Mouse (Mus musculus) lung, postnatal 4 days (tissue): ENCODE data around the gene Tifab.
"Not testable (repeated sequence)": the region's sequence is repeated elsewhere in the genome, so short reads cannot be mapped to it uniquely, and the experiment has no call there.

ENCODE experiments used
- DNase-seq, 2 experiments: peaks; one replicate each; pipeline ENCODE4 v3.0.0; 2021

Tifab gene

DNA sequence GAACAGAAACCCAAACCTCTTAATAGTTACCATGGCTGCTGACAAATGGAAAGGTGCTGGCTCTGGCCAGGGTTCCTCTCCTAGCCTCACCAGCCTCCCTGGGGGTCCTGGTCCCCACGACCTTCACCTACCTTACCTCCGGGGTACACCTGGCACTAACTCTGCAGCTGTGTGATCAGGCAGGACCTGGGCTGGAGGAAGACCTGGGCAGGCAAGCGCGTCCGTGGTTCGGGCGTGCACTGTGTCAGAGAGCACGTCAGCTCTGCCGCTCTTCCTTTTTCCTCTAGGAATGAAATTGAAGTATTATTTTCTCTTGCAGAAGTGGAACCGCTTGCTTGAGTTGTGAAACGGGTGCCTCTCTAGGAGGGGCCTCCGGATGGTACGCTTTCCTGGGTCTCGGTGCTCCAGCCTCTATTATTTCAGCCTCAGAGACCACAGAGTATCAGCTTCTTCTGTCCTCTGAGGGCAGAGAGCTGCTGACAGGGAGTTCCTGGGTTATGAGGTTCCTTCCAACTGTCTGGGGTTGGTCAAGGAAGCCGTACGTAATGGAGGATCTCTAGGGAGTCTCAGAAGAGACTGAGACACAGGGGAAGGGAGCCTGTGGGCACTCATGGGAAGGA lies at the start of gene Tifab:
TSS of gene Tifab (minus strand) at position 470 of the 620 bp plus-strand sequence.
- DNase-seq, result peak; percentile 41 to 50

DNA sequence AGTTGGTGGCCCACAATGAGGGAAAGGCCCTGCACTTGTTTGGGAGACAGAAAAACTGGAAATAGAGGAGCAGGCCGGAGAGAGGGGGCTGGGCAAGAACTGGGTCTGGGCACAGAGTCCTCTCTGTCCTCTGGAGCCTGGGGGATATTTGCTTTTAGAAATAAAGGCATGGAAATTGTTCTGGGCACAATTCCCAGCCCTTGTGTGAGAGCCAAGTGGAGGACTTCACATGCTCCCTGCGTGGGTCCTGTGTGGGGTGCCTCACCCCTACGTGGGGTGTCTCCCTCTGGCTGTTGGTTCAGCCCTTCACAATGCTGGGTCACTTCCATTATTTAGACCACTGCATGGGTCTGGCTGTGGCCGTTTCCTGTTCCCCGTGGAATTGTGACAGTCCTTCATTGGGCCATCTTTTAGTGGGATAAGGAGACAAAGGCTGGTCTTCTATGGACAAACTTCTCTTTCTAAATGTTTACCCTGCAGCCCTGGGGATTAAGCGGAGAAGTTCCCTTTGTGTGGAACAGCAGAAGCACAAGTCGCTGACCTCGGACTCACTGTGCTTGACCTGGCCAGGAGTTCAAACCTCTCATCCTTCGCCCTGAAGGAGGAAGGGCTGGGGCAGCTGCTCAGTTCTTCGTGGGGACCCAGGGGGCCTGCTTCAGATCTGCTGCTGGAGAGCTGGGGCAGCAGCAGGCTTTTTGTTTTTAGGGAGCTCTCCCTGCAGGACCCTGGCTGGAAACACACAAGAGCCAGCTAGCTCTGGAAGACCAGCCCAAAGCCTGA lies 47.7 kb upstream of the Tifab start:
- DNase-seq, result no peak

DNA sequence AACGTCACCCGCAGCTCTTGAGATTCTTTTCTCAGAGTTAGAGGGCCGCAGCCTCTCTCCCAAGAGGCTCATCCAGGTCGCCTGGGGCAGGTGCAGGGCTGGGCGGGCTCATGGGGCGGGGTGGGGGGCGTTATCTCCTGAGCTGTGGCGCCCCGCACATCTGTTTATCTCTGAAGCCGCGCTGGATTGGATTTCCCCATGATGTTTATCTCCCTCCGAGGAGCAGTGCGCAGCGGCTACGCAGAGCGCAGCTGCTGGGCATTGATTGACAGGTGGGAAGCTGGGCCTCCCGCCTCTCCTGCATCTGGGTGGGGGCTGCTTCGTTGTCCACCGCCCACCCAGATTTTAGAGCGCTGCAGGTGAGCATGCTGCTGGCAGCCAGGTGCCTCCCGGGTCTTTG lies 44.9 kb upstream of the Tifab start:
- DNase-seq, result no peak

DNA sequence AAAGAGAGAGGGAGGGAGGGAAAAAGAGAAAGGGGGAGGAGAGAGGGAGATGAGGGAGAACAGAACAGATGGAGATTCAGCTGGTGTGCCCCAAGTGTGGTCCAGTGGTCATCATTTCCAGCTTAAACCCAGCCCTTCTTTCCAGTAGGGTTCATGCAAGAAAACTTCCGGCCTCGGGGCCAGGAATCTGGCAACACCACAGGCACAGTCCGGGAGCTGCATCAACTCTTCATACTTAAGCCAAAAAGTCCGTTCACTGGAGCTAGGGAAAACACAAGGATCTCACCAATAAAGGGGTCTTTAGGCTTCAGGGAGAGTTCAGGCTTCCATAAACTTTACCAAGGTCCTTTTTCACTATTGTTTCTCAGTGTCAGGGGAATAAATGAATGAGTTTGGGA lies 44.2 kb upstream of the Tifab start:
- DNase-seq, result no peak

DNA sequence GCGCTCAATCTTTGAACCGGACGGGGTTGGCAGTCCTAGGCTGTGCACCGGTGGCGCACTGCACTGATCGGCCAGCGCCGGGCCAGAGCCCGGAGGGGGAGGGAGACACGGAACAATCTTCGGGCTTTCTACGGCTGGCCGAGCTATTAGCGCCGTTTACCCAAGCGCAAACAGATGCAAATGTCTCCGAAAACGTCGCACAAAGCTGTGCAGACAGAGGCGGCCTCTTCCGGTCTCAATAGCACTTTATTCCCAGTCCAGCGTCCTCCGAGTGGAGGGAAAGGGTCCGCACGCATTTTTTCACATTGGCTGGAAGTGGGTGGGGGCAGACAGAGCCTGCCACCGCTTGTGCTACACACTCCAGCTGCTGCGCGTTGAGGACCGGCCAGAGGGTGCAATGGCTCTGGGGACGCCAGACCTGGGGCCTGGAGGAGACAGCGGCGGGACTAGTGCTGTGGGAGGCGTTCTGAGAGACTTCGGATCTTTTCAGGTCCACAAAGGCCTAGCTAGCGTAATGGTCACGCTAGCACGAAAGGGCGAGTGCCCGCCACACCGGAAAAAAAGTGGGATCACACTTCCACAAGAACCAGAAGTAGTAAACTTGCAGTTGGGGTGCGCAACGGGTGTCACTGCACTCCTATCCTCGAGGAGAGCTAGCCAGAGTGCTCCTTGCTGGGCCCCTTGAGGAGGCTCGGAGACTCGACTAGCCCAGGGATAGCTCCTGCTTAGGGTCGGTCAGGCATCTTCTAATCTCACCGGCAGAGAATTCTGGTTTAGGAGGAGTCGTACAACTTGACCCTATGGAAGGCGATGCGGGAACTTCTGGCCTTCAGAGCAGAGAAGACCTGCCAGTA lies 43.5 kb upstream of the Tifab start:
- DNase-seq, result peak in 1 of 2 experiments; percentile 15

DNA sequence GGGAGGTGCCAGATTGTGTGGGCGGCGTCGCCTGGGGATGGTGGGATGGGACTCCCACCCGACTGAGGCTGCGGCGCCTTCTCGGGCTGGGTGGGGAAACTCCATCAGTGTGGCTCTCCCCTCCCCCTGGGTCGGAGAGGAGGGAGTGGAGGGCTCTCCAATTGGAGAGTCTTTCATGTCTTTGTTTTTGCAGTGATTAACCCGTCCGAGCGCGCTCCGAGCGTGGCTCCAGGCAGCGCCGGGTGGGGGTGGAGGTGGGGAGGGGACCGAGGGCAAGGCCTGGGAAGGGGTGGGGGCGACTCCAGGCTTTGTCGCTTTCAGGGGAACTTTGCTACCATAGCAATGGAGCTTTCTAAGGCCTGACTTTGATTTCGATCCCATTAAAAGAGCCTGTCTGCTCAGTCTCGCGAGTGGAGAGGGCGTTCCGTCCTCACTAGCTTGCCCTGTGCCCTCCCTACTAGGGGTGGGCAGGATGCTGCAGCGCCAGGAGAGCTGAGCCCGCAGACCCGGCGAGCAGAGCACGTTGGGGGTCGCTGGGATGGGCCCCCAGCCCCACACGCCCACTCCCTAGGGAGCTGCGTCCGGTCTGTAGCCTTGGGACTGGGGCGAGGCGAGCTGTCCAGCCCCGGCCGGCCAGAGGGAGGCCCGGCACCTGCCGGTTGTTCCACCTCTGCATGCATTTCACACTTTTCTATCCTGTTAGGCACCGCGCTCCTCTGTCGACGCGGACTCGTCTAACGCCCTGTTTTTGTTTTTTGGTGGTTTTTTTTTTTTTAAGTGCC lies 42.6 kb upstream of the Tifab start:
- DNase-seq, result no peak

DNA sequence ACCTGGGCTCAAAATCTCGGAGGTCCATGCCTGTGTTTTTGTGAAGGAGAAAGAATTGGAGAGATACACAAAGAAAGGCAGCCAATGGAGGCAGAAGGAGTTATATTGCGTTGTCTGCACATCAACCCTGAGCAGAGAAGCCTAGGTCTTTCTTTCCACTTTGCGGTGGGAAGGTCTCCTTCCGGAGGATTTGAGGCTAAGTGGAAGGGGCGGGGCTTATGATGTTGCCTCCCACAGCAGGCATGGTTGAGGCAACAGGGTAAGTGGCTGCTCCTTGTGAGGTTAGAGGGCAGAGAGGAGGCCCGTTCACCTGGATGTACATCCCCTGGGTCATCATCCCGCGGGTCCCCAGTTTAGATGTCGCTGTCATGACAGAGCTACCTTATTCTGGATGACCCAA lies 40.6 kb upstream of the Tifab start:
- no peak for DNase-seq

DNA sequence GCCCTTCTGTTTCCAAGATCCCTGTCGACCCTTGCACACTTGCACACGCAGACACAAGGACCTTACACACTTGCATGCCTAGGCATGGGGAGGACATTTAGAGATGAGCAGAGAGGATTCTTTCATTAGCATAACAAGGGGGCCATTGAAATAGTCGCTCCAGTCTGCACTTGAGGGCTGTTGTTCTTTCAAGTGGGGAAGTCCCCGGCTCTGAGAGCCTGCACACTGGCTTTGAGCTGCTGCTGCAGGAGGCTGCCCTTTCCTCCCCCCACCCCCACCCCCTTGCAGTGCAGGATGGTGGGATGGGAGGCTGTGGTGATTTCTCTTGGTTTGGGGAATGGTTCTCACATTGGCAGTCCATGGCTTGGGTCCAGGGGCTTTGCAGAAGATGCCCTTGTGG lies 37.4 kb upstream of the Tifab start:
- no peak for DNase-seq

DNA sequence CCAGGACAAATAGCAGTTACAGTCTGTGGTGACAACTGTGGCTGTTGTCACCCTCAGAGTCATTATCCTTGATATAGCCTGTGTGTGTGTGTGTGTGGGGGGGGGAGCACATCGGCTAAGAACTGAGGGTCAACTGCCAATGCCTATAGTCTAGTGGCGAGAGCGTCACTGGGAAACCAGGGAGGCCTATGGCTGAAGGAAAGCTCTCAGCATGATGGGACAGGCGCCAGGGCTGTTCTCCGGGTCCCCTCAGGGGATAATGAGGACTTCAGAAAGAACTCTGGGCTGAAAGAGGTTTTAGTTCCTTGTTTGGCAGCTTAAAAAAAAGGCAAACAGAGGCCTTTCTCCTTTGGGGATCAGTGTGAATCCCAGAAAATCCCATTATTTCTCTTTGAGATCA lies 35.9 kb upstream of the Tifab start:
- DNase-seq, result no peak

DNA sequence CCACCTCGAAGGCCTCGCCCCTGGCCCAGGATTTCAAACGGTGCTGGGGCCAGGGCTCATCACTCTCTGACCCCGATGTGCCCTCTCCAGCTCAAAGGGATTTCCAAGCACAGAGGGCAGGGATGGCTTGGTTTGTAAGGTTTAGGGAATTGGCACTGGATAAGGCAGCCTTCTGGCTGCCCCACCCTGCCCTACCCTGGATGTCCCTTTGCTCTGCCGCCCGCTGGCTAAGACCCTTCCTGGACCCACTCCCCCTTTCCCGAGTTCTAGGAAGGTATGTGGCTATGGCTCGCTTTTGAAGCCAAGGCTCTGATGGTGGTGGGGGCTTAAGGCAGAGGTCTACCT lies 30.4 kb upstream of the Tifab start:
- no peak for DNase-seq

DNA sequence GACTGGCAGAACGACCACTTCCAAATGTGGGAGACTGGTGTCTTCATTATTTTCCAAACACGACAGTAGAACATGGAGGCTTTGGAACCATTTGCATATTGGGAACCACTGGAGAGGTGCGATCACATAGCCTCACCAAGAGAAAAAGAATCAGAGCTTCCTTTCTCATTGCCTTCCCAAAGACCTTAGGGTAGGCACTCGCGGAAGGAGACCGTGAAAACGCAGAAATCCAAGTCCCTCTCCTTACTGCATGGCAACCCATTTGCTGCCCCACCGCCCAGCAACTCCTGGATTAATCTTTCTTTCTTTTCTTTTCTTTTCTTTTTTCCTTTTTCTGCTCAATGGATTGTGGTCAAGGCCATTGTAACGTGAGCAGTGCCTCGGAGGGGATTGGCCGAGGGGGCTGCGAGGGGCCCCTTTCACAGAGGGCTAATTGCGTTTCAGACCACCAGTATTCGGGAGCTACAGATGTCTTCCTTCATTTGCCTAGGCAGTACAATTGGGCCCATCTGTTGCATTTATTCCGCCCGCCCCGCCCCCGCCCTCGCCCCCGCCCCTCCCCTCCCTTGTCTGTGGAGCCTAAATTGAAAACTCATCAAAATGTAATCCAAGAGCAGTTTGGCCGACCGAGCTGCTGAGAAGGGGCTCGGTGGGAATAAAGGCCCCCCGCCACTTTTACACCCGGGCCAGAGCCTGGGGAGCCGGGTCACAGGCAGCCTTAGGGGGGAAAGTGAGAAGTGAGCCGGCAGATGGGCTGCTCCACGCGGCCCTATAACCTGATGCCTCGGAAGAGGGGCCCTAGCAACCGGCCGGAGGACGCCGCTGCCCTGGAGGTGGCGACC lies 29.8 kb upstream of the Tifab start:
- DNase-seq, result no peak

DNA sequence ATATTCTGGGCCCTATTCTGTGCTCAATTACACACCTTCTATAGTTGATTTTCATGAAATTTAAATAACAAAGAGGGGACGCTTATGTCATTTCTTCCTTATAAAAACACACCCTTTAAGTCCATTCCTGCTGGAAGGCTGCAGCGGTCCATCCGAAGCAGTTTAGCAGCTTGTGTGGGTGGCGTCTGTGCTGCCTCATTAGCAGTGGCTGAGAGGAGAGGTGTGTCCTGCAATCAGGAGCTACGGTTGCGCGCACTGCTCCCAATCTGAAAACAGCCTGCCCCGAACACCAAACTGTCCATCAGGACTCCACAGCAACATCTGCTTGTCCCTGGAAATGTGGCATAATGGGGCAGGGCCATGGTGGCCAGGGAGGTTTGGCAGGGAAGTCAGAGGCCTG lies 20.8 kb upstream of the Tifab start:
- no peak for DNase-seq

DNA sequence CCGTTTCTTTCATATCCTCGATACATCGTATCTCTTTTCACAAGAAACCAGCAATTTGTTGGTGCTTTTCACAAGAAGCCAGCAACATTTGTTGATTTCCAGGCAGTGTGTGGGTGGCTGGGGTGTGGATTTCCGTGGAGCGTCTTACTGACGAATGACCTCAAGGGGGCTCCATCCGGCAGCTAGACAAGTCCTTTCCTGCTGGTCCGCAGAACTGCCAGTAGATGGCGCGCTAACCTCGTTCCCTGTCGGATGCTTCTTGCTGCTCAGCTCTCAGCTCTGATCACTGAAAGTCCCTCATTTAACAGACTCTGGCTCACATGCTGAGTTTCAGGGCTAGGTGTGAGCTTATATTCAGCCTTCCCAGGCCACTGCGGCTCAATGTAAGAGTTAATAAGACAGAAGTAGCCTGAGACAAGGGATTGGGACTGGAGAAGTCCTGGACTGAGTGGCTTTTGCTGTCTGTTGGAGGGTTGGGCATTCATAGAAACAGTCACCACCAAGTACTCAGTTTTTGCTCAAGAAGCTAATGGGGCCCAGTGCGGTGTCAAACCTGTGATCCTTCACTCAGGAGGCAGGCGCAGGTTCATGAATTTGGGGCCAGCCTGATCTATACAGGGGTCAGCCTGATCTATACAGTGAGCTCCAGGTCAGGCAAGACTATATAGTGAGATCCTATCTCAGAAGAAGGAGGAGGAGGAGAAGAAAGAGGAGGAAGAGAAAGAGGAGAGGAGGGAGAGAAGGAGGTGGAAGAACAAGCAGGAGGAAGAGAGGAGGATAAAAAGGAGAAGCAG lies 19.0 kb upstream of the Tifab start:
- DNase-seq, result peak; percentile 85 to 91

DNA sequence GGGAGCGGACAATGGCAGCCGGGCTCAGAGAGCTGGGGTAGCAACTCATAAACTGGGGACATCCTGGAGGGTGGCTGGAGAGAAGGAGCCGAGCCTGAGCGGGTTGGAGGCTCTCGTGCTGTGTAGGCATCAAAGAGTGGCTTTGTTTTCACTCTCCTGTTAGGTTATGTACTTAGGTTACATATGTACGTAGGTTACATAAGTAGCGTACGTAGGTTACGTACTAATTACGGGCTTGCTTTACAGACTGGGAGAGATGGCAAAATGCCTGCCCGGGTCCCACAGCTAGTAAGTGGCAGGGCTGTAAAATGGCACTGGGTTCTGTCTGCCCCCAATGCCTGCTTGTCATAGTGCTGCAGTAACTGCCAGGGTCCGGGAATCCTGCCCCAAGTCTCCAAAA lies 18.3 kb upstream of the Tifab start:
- no peak for DNase-seq

DNA sequence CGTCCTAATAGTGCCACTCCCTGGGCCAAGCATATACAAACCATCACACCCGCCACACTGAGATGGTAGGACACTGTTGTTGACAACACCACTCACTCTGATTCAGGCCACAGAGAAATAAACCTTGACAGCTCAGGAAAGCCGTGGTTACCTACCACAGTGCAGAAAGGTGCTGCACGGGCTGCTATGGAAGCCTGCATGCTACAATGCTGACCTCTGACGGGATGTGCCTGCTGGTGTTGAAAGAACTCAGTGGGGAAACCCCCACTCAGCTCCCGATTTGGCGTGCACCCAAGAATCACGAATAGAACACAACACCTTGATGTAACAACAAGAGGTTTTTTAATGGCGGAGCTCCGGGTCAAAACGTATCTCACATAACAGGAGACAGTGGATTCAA lies 17.1 kb upstream of the Tifab start:
- DNase-seq, result not testable (repeated sequence)

DNA sequence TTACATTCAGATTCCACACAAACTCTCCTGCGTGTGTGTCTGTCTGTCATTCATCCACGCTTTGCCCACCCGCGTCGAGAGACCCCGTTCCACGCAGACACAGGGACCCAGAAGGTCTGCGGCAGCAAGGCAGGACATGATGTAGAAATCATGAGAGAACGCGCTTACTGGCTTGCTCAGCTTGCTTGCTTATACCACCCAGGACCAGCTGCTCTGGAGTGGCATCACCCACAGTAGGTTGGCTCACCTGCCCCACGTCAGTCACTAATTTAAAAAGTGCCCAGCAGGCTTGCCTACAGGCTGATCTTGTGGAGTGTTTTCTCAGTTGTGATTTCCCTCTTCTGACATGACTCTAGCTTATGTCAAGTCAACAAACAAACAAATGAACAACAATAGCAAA lies 15.5 kb upstream of the Tifab start:
- not testable (repeated sequence) for DNase-seq

DNA sequence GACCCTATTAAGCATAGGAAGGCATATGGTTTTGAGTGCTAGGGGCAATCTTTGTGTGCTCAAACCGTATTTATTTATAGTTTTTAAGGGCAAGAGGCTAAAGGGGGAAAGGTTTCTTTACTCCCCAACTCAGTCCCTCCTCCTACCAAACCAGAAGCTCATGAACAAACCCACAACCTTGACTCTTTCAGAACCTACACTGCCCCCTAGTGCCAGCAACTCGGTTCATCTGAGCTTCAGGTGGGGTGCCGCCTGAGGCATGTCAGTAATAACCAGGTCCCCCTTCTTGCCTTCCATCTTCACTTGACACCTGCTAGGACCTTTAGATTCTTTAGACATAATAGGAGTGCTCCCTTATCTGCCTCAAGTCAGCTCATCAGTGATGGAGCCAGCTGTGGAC lies 12.5 kb upstream of the Tifab start:
- DNase-seq, result peak; percentile 26 to 68

DNA sequence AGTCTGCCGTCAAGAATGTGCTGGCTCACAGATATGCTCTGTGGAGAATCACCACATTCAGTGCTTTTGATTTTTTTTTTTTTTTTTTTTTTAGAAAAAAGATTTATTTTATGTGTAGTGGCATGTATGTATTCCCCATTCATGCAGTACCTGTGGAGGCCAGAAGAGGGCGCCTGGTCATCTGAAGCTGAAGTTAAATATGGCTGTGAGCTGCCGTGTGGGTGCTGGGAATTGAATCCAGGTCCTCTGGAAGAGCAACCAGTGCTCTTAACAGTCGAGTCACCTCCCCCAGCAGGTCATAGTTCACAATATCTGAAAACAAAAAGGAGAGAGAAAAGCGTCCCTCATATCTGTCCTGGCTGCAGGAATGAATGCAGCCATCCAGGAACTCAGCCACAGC lies 11.0 kb upstream of the Tifab start:
- DNase-seq, result no peak

DNA sequence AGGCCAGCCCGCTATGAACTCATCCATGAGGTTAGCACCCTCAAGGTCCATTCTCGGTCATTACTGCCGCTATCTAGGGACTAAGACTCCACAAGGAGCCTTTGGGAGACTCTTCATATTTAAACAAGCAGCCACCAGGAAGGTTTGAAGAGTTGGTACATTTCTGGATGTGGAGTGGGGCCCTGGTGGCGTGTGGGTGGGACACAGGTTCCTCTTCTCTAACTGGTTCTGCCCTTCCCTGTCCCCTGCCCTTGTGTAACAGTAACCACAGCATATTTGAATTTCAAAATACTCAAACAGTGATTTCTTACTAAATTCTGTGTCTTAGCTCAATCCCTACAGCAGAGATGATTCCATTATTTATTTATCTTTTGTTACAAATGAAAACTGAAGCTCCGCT lies 5.0 kb upstream of the Tifab start:
- no peak for DNase-seq

DNA sequence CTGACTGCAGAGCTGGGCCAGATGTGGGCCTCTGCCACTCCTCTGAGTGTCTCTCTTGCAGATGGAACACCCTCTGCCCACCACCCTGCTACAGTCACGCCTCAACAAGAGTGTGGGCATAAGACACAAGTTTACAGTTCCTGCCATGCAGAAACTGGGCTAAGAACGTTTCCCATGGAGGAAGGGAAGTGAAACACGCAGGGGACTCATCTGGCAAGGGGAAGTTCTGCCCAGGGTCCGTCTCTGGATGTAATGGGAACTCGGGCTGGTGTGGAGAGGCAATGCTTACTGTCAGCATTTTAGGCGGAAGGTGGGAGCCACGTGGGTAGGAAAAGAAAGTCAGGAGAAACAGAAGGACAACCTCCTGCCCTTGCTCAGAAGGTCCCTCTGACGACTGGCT lies 2.7 kb upstream of the Tifab start:
- peak; percentile 48 to 52 for DNase-seq

DNA sequence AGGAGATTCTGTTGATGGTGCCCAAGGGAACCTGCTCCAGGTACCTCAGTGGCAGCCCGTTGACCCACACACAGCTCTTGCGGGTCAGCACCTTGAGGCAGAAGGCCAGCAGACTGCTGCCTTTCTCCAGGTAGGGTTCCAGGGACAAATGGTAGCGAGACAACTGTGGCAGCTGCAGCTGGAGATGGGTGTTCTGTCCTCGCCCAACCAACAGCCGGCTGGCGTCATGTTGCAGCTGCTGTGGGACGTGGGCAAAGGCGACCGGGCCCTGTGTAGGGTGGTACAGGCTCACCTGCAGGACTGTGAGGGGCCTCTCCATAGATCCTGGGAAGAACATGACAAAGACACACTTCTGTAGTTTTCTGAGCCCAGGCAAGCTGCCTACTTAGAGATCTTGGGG lies 2.4 kb downstream of the Tifab start:
- no peak for DNase-seq
